Mouse (Mus musculus): Measurements from ENCODE around the gene Serpinb7.

- TF ChIP-seq CTCF (IDR thresholded peaks at IDR 0.05; ENCODE audit: low read depth): no peak
- TF ChIP-seq EP300 (IDR thresholded peaks at IDR 0.05; ENCODE audit: low read depth): no peak
Observed at GRCm38 (mm10) chr1:107496789-107497188, 97.3 kb downstream of the Serpinb7 start.

Data from liver, embryonic 14.5 days (tissue).